Mouse (Mus musculus): ENCODE results near the gene Slc25a25.
A peak's percentile ranks its signal among the peaks of the same experiment; 100 is the strongest.

Gene Slc25a25

DNA sequence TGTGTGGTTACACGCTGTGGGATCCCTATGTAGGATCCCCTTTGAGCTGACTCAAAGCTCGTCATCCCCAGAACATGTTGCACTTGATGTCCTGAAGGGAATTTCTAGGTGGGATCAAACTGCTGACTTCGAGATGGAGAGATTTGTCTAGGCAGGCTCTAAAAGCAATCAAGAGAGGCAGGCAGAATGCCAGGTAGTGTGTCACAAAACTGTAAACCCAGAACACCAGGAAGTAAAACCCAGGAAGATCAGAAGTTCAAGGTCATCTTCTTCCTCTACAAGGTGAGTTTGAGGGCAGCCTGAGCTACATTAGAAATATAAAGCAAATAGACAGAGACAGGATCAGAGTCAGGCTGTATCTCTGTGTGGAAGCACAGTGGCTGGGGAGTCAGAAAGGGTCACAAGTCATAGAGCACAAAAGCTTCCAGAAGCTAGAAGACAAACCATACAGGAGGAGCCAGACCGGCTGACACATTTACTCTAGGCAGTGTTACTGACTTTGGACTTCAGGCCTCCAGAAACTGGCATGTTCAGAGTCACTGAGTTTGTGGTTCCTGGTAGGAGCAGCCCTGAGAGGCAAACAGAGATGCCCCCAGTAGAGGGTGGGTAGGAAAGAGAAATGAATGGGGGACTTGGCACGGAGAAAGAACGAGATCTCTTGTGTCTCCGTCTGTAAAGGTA lies 44.0 kb downstream of the Slc25a25 start:
- DNase-seq (ENCODE audit: low spot score in 2 of 2) = no peak

DNA sequence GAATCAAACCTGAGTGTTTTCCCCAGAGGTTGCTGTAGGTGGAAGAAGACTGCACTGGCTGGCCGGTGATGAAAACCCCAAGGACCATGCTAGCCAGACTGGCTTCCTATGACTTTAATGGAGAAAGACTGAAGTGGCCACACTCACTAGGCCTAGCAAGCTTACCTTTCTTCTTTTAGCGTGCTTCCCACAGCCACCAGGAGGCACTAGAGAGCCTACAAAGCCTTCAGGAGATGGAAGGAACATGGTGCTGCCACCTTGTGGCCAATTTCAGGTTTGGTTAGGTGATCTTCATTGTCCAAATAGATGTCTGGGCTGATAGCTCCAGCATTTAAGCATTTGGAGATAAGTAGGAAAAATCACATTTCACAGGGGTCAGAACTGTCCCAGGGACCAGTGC lies 46.6 kb downstream of the Slc25a25 start:
- DNase-seq (ENCODE audit: low spot score in 2 of 2) = peak; percentile 98 to 99

DNA sequence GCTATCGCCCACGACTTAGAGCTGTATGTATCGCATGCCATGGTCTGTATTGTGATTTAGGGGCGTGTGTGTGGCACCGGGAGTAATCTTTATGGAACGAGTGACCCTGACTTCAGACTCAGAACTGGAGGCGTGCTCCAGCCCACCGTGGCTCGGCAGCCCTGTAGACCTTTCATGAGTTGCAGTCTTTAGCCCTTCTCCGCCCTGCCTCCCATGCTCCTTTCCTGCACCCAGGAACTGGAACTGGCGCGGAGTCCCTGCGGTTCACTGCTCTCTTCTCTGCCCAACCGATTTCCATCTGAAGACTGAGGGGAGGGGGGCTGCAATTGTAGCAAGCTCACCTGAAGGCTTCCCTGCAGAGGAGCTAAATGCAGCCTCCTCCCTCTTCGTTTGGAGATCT lies 54.5 kb downstream of the Slc25a25 start:
- DNase-seq (ENCODE audit: low spot score in 2 of 2) = no peak

DNA sequence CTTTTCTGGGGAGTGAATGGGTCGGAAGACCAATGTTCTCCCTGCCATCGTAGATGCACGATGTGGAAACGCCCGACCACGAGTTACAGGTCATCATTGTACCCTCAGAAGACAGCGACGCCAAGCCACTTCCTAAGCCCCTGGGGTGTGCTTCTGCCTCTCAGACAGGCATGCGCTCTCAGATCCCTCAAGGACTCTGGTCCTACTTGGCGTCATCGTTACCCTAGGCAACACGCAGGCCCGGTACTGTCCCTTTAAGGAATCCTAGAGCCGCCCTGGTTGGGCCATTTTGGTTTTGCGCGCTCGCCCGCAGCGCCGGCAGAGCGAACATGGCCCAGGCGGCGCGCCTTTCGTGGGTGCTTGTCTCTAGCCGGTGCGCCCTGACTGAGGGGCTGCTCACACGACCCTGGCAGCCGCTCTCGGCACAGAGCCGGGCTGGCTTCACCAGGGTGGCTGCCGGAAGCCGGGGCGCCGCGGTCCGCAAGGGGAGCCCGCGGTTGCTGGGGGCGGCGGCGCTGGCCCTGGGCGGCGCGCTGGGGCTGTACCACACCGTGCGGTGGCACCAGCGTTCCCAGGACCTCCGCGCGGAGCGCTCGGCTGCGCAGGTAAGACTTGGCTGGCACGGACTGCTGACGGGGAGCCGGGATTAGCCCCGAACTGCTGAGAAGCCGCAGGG lies 55.2 kb downstream of the Slc25a25 start:
- DNase-seq (ENCODE audit: low spot score in 2 of 2) = peak; percentile 93 to 97

DNA sequence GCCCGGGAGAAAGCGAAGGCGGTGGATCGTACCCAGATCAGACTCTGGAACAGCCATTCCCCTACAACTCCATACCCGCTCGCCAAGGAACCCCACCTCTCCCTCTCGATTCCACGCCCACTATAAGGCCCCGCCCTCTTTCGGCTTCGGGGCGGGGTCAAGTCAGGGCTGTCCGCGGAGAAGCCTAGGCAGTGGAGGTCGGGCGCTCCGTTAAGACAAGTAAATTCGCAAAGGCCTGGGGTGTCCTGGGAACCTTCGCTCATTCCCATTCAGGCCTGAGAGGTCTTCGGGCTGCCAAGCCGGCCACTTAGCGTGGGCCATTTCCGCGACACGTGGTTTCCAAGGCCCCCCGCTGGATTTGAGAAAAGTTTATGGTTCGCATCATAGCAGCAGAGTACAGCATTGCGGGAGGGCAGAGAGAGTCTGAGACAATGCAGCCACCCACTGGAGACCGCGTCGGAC lies 55.7 kb downstream of the Slc25a25 start, which contains the start of gene Ptges2:
Gene Ptges2, plus strand, starts transcription at position 413 of the 462 bp plus-strand sequence.
- DNase-seq (ENCODE audit: low spot score in 2 of 2) = peak; percentile 85 to 96

DNA sequence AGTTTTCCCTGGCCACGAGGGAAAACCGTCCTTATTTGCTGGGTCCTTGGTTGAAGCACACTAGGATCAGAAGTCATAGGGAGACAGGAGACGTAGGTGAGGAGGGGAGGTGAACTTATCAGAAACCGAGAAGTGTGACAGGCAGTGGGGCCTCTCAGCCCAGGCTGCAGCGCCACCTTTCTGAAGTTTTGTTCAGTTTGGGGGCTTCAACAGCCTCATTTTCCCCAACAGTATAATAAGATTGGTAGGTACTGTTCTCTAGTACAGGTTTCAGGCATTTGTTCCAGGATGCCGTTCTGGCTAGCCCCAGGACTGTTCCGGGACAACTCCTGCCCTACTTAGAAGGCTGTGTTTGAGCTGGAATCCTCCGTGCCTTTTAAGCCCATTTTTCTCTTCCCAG lies 56.3 kb downstream of the Slc25a25 start:
- DNase-seq (ENCODE audit: low spot score in 2 of 2) = peak; percentile 50 to 52

DNA sequence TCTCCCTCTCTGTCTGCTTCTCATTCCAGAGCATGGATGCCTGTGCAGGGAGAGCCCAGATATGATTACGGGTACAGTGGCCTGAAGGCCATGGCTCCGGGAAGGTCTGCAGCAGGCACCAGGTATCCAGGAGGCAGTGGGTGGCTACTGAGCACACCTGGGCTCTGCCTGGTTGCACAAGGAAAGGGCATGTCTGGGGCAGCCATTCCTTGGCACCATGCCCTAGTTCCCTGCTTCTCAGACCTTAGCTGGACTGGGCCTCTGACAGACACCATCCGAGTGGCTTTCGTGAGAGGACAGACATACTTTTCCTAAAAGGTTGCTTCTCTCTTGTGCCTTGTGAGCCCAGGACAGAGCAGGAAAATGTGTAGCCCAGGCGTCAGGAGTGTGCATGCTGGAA lies 59.2 kb downstream of the Slc25a25 start:
- no peak for DNase-seq (ENCODE audit: low spot score in 2 of 2)

DNA sequence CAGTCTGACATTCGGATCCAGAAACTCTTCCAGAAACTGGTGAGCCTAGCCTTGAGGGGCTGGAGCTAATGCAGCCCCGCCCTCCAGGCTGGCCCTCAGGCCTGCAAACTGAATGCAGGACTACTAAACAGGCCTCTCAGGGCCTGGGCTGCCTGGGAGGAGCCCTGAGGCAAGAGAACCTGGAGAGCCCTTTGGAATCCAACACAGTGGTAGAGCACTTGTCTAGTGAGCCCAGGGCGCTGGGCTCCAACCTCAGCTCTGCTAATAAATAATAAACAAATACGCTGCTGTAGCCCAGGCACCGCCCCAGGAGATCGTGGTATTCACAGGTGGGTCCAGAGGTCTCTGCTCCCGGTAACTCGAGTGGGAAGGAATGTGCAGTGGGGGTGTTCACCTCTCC lies 60.4 kb downstream of the Slc25a25 start:
- DNase-seq (ENCODE audit: low spot score in 2 of 2) = no peak

DNA sequence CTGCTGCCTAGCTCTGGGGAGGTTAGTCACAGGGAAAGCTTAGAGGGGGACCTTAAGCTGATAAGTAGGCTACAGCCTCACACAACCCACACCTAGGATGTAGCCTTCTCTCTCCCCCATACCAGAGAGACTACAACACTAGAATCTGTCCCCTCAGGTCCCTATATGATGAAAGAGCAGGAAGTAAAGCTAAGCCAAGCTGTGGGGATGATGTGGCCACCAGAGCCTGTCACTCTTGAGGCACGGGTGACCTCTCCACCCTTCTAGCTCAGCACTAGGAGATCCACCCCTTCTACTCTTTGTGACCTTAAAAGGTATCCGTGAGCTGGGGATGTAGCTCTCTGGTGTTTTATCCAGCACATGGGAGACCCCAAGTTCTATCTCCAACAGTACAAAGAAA lies 62.1 kb downstream of the Slc25a25 start:
- DNase-seq (ENCODE audit: low spot score in 2 of 2) = no peak

DNA sequence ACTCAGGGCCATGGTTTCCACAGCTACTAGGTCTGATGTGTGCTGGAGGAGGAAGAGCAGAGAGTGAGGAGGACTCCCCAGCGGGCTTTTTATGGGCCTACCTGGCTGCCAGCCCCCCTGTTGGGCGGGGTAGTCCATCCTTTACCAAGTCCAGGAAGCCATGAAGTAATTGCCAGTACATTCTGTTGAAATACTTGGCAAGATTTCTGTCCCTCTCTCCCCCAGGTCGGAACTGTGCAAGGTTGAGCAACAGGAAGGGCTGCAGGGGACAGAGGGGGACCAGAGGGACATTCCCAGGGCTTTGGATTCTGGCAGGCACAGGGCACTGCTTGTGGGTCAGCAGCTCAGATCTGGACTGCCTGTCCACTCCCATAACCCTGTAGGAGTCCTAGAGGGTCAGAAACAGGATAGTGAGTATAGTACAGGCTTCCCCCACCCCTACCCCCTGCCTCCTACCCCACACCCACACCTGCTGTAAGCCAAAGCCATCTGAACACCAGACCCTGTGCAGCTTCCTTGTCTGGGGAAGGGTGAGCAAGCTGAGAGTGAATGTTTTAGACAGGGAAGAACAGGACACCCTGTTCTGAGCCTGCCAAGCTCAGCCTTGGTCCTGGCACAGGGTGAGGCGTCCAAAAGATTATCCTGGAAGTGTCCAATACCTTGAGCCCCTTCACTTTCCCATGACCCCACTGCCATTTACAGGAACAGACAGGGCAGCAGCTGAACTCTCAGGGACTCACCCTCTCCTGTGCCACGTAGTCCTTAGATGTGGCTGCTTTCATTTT lies 63.3 kb downstream of the Slc25a25 start, which contains the start of gene Lcn2:
Gene Lcn2, minus strand, starts transcription at position 547 of the 785 bp plus-strand sequence.
- DNase-seq (ENCODE audit: low spot score in 2 of 2) = no peak

DNA sequence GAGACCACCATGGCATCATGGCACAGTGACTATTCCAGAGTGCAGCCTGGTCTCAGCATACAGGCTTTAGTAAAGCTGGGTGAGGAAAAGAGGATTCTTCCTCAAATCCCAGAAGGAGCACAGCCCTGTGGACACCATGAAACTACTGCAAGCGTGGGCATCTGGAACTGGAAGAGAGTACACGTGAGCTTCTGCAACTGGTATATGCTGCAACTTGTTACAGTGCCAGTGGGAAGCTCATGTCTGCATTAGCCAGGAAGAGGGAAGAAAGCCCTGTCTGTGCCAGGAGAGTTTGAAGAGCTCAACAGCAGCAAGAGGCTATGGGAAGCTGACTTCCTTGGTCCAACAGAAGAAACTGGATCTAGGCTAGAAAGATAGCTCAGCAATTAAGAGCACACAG lies 68.6 kb downstream of the Slc25a25 start:
- DNase-seq (ENCODE audit: low spot score in 2 of 2) = no peak

DNA sequence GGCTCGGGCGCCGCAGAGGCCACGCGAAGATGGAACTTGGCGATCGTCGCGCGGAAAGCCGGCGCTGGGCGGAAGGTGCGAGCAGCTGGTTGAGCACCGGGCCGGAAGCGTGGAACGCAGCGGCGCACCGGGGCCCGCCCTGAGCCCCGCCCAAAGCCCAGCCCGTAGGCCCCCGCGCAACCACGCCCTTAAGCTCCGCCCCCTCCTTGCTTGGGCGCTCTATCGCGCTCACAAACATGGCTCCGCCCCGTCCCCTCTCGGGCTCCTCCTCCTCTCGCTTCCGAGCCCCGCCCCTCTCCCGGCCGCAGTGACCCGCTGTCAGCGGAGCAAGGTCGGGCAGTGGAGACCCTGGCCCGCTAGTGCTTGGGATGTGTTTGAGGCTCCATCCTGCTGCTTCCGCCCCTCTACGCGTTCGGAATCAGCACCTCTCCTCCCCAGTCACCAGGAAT lies 69.4 kb downstream of the Slc25a25 start, which contains the start of gene 1110008P14Rik:
Gene 1110008P14Rik, minus strand, starts transcription at position 164 of the 449 bp plus-strand sequence.
- peak; percentile 89 to 92 for DNase-seq (ENCODE audit: low spot score in 2 of 2)

DNA sequence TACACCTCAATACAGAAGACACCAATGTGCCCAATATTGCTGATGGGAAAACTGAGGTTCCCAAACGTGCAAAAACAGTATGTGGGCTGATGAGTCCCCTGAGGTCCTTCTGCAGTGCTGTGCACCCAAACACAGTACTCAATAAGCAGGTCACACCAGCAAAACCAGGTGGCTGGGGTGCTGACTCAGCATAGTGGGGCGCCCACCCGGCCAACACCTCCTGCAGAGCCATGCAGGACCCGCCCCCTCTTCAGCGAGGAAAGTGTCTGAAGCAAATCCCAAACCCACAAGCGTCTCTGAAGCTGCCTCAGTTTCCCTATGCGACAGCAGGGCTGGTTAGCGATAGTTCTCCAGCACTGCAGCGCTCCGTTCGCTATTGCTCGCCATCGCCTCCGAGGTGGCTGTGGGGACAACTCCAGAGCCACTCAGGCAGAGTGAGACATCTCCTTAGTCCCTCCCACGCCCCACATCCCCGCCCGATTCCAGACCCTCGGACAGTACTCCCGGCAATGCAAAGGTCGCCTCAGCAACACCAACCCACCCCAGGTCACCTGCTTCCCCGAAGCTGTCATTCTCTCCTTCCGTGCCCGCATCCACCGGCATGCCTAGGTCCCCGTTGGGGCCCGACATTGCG lies 70.0 kb downstream of the Slc25a25 start:
- DNase-seq (ENCODE audit: low spot score in 2 of 2) = peak in 1 of 2 experiments; percentile 53

DNA sequence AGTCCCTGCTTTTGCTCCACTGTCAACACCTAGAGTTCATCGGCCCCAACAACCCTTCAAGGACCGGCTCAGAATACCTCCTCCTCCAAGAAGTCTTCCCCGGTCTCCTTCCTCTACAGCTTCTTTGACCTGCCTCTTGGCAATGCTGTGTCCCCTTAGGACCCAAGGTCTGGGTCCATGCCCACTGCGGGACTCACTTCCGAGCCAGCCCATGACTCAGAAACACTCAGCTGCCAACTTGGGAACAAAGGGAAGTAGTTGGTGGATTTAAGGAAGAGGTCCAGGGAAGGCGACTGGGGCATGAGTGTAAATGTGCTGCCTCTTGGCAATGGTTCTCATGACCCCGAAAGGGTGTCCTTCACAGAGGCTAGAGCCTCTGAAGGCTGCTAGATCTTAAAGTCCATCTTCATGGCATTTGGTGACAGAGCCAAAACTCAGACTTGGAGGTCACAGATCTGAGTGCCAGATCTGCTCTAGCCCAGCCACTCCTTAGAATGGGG lies 71.2 kb downstream of the Slc25a25 start:
- no peak for DNase-seq (ENCODE audit: low spot score in 2 of 2)

DNA sequence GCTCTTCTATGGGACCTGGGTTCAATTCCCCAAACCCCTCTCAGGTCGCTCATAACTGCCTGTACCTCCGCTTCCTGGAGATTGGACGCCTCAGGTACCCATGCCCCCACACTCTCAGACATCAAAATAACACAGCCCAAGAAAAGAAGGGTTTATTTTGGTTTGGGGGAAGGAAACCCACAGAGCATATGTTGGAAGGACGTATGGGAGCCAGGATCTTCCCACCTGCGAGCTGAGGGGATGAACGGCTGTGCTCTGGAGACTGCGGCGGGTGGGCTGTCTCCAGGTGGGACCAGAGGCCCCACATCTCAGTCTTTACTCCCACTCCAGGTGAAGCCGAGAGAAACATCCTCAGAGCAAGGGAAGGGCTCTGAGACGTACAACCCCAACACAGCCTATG lies 74.3 kb downstream of the Slc25a25 start:
- DNase-seq (ENCODE audit: low spot score in 2 of 2) = peak in 1 of 2 experiments; percentile 47

DNA sequence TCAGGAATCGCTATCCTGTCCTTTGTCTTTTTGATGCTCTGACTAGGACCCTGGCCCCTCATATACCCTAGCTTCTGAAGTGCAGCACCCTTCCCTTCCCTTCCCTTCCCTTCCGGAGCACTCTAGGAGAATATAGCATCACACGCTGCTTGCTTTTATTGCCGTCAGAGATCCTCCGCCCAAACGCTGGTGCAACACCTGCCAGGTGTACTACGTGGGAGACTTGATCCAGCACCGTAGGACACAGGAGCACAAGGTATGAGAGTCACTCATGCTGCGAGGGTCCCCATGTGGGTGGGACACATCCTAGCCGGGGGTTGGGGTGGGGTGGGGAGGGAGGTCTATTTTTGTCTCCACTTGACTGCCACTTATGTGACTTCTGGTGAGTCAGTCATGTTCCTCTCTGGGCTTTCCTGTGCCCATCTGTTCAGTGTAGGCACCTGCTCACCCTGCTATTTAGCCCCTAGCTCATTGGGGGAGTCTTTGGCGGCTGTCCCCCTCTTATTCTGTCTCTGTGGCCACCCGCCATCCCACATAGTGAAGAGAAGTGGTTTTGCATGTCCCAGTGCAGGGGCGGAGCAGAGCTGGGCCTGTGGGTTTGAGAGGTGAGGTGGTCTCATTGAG lies 75.8 kb downstream of the Slc25a25 start:
- DNase-seq (ENCODE audit: low spot score in 2 of 2) = peak; percentile 50 to 53

DNA sequence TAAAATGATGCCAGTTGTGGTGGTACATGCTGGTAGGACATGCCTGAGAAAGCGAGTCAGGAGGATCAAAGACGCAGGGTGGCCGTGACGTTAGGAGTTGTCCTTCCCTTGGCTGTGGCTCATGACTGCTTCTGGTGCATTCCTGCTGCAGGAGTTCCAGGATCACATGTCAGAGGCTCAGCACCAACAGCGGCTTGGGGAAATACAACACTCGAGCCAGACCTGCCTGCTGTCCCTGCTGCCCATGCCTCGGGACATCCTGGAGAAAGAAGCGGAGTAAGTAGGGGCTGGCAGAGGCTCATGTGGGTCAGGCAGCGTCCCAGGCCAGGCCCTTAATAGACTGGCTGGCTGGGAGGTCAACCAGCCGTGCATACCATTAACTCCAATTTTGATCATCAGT lies 77.1 kb downstream of the Slc25a25 start:
- DNase-seq (ENCODE audit: low spot score in 2 of 2) = no peak

DNA sequence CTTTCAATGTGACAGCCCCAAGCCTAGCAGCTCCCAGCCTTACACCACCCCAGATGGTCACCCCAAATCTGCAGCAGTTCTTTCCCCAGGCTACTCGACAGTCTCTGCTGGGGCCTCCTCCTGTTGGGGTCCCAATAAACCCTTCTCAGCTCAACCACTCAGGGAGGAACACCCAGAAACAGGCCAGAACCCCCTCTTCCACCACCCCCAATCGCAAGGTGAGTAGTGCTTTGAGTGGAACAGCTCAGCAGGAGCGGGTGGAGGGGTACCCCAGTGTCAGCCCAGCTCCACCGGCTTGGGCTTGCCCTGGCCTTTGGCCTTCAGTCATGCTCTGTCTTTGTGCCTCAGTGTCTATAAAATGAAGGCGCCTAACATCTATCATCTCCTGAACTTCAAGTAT lies 83.9 kb downstream of the Slc25a25 start:
- no peak for DNase-seq (ENCODE audit: low spot score in 2 of 2)

Data from right cerebral cortex, adult 2 months (tissue).